Mouse (Mus musculus) small intestine, adult 2 months (tissue): ENCODE data around the gene Olfr1357.

Experiments used
- CTCF ChIP-seq: fragments of 200-500 bp; IDR thresholded peaks from 2 replicates; pipeline ENCODE4 v1.5.1; 2012; ENCODE audit warnings: low read depth, mild to moderate bottlenecking, control low read depth, inconsistent platforms, low read length, moderate library complexity, mixed read lengths; ENCODE audit not compliant: insufficient replicate concordance, insufficient read length; ENCODE audit errors: extremely low read depth
- POLR2A ChIP-seq: fragments of 200-500 bp; IDR thresholded peaks from 2 replicates; pipeline ENCODE4 v1.6.1; 2012; ENCODE audit warnings: low read depth, mild to moderate bottlenecking, control low read depth, inconsistent platforms, low read length, moderate library complexity

DNA sequence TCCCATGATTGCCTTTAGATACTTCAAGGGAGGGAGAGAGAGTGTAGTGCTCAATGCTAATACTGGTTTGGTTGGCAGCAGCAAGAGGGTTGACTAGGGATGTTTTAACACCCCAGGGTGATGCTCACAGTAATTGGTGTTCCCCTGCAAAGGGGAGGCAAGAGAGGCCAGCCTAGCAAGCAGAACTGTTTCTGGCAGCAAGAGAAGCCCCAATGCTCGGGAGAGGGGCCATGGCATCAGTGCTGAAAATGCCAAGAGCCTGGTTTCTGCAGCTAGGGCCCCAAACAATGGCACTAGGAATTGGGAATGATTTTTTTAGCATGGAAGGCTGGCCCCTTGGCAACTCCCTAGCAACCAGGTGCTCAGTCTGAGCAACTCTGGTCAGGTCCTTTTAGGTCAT lies 32.9 kb downstream of the Olfr1357 start:
- TF ChIP-seq CTCF: no peak
- no peak for TF ChIP-seq POLR2A
